Mouse (Mus musculus) CD4-positive, CD25-positive, alpha-beta regulatory T cell (primary cell): ENCODE results near the gene Cnpy2. TPM values are rescaled to one million over a fixed set of nuclear protein-coding genes. Genes with fewer than 3 reads are reported as not detected.

Experiments used
- polyA plus RNA-seq: library from polyadenylated mRNA; unstranded; fragments of 100-300 nt; shearing (Covaris generic); gene quantifications from one replicate; pipeline ENCODE4 v1.2.1, GENCODE M21; 2017

Cnpy2 gene
- polyA plus RNA-seq = 121 TPM

GRCm38 (mm10) chr10:128322141-128323108 is at the start of gene Cnpy2:
TSS of gene Cnpy2 (plus strand) at chr10:128322459.

DNA sequence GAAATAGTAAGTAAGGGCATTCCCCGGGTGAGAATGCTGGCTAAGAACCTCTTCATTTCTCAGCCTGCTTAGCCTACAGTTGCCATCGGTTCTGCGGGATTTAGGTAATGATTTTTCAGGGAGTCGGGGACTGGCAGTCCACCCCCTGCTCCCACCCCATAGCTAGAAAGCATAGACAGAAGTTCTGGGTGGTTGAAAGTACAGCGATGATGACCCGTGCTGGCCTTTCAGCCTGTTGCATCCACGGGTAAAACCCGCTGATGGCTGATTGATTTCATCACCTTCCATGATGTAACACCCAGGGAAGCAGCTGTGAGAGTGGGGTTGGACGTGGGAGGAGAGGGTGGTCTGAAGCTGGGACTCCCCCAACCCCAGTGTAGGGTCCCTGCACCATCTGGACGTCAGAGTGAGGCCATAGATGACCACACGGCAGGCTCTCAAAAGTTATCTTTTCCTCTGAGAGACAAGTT is 23.5 kb upstream of the Cnpy2 start, which contains the start of gene Il23a:
Gene Il23a, minus strand, starts transcription at position 51 of the 470 bp plus-strand sequence.

DNA sequence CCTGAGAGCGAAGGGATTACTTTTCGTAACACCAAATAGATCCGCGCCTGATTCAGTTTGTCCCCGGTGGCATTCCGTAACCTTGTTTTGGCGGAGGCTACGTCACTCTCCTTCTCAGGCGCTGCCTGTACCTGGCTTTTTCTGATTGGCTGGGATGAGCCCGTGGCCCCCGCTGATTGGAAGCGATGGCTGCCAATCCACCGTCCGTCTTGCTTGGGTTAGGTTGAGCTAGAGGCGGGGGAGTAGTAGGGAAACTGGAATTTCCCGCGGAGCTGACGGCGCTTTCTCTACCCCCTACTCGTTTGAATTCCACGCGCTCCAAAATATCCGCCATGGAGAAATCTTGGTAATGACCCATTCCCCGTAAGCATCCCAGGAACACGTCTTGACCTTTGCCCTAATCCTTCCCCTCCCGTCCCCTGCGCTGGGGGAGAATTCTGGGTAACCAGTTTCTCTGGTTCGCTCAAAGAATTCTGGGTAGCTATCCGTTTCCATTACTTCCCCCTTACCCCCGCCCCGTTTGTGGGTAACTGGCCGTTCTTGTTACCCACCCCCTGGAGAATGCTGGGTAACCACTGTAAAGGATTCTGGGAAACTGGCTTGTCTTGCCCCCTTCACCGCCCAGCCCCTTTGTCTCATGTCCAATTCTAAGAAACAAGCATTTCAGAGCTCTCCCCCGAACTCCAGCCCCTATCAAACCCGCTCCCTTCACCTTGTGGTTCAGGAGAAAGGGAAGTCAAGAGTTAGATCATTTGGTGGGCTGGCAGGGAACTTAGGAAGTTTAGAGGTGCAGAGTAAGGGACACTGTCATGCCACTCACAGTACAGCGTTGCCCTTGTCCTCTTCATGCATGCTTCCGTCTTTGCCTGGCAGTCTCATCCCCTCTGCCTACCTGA is 18.9 kb upstream of the Cnpy2 start, which contains the start of gene Pan2:
Gene Pan2, plus strand, starts transcription at position 210 of the 896 bp plus-strand sequence.

DNA sequence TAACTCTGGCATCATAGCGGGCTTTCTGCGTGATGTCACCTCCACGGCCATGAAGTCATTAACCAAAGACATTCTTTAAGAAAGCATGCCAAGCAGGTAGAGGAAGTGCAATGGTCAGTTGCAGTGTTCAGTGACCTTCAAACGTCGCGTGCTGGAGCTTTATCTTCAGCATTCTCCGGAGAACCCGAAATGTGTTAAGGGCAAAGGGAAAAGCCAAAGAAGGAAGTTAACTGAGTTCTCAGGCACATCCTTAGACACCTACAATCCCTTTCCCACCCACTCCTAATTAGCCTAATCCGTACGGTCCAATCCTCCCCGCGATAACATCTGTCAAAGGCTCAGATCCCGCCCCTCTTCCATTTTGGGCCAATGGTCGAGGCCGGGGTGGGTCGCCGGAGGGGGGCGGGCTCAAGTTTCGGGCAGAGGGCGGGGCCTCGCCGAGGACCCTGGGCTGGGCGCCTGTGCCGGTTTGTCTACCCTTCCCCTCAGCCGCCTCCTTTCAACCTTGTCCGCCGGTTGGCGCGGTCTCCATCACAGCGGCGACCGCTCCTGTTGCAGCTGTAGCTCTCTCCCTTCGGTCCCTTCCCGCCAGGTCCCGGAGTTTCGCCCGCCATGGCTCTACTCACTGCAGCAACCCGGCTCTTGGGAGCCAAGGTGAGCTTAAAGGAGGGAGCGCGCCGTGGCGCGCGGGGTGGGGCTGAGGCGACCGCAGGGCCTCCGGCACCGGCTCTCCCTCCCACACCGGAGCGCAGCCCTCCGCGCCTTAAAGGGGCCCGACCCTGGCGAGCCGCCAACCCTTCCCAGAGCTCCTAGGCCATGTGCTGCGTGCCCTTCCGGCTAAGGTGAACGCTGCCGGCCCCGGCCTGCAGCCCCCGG is 15.3 kb downstream of the Cnpy2 start, which contains the start of gene Cs:
Gene Cs, plus strand, starts transcription at position 429 of the 876 bp plus-strand sequence.

DNA sequence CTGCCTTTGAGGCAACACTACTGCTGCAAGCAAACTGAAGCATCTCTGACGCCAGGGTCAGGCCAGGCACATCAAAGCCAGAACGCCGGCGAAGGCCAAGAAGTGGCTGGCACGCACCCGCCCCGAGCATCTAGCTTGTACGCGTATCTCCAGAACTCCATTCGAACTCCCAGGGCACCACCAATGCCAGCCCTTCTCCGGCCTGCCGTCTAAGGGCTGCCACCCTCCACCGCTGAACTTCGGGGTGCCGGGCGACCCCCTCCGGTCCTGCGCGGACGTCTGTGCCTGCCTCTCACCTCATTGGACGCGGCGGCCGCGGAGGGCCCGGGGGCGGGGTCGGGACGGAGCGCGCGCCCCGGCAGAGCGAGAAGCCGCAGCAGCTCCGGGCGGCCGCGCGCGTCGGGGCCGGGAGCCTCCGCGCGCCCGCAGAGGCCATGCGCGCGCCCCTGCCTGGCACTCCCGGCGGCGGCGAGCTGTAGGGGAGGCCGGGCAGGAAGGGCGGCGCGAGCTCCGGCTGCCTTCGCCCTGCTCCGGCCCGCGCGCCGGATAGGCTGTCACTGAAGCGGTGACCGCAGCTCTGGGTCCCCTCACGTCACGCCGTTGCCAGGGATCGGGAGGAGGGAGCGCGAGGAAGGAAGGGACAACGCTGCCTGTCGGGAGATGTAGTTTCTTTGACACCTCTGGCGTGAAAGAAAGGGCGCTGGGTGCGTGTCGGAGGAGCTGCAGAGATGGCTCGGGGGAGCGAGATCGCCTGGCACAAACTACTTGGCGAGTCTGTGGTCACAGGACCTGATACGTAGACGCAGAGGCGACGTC is 46.4 kb downstream of the Cnpy2 start, which contains the start of gene Coq10a:
Gene Coq10a, minus strand, starts transcription at position 596 of the 816 bp plus-strand sequence.

GRCm38 (mm10) chr10:128376455-128377211 is 54.4 kb downstream of the Cnpy2 start, which contains the start of gene Ankrd52:
TSS of gene Ankrd52 (plus strand) at chr10:128377115.

Other genes with a start within 250 kb of the Cnpy2 start
- gene Atp5b, start 239.2 kb upstream of the Cnpy2 start, polyA plus RNA-seq = 1,208 TPM
- gene Baz2a, start 230.9 kb upstream of the Cnpy2 start, polyA plus RNA-seq = 73.2 TPM
- gene Rbms2, start 142.2 kb upstream of the Cnpy2 start, polyA plus RNA-seq = 29.8 TPM
- gene Gls2, start 128.0 kb upstream of the Cnpy2 start, polyA plus RNA-seq = 0.59 TPM
- gene Spryd4, start 110.7 kb upstream of the Cnpy2 start, polyA plus RNA-seq = 15.2 TPM
- not detected for gene Mip, start 96.6 kb upstream of the Cnpy2 start, polyA plus RNA-seq
- gene Timeless, start 90.4 kb upstream of the Cnpy2 start, polyA plus RNA-seq = 26.8 TPM
- 0.17 TPM for gene Apon, start 68.4 kb upstream of the Cnpy2 start, polyA plus RNA-seq
- gene Apof, start 53.8 kb upstream of the Cnpy2 start, polyA plus RNA-seq = not detected
- gene Stat2, start 51.9 kb upstream of the Cnpy2 start, polyA plus RNA-seq = 78.3 TPM
- gene Il23a, start 23.7 kb upstream of the Cnpy2 start, polyA plus RNA-seq = not detected
- 45.7 TPM for gene Pan2, start 19.1 kb upstream of the Cnpy2 start, polyA plus RNA-seq
- gene Cs, start 15.3 kb downstream of the Cnpy2 start, polyA plus RNA-seq = 164 TPM
- gene Coq10a, start 46.5 kb downstream of the Cnpy2 start, polyA plus RNA-seq = 35.0 TPM
- 7.0 TPM for gene Ankrd52, start 54.7 kb downstream of the Cnpy2 start, polyA plus RNA-seq
- 0.32 TPM for gene Slc39a5, start 78.8 kb downstream of the Cnpy2 start, polyA plus RNA-seq
- 104 TPM for gene Nabp2, start 89.0 kb downstream of the Cnpy2 start, polyA plus RNA-seq
- gene Rnf41, start 89.2 kb downstream of the Cnpy2 start, polyA plus RNA-seq = 39.7 TPM
- 127 TPM for gene Smarcc2, start 136.8 kb downstream of the Cnpy2 start, polyA plus RNA-seq
- gene Myl6, start 171.7 kb downstream of the Cnpy2 start, polyA plus RNA-seq = 1,369 TPM
- 3.9 TPM for gene Myl6b, start 176.2 kb downstream of the Cnpy2 start, polyA plus RNA-seq
- gene Esyt1, start 203.4 kb downstream of the Cnpy2 start, polyA plus RNA-seq = 222 TPM
- 24.2 TPM for gene Zc3h10, start 225.3 kb downstream of the Cnpy2 start, polyA plus RNA-seq
- gene Rpl41, start 226.8 kb downstream of the Cnpy2 start, polyA plus RNA-seq = 2,319 TPM
- 36.9 TPM for gene Pa2g4, start 243.5 kb downstream of the Cnpy2 start, polyA plus RNA-seq